Mouse (Mus musculus) hindbrain, postnatal 0 days (tissue): ENCODE data around the gene Gm26602. TPM values are rescaled to one million over a fixed set of nuclear protein-coding genes. Genes with fewer than 3 reads are reported as not detected.

Source experiments
- ATAC-seq: fragments of 200-750 bp; cut with Nextera tagmentation; 2 replicates; pipeline ENCODE4 v1.8.0; 2017; ENCODE audit warnings: mild to moderate bottlenecking, moderate TSS enrichment, moderate library complexity
- DNase-seq: peaks from one replicate; pipeline ENCODE4 v3.0.0-alpha.2; 2015; ENCODE audit warnings: low spot score
- H3K27ac ChIP-seq: fragments of 300-500 bp; sonication (generic); 2 replicates; pipeline ENCODE4 v1.5.1; 2014; ENCODE audit warnings: mild to moderate bottlenecking
- H3K27me3 ChIP-seq: fragments of 300-500 bp; sonication (generic); 2 replicates; pipeline ENCODE4 v1.6.1; 2014; ENCODE audit warnings: low read length, mixed read lengths; ENCODE audit not compliant: insufficient read depth
- H3K36me3 ChIP-seq: fragments of 300-500 bp; sonication (generic); 2 replicates; pipeline ENCODE4 v1.6.1; 2014; ENCODE audit warnings: low read length, mixed read lengths; ENCODE audit not compliant: insufficient read depth
- H3K4me1 ChIP-seq: fragments of 300-500 bp; sonication (generic); 2 replicates; pipeline ENCODE4 v1.6.1; 2014; ENCODE audit warnings: antibody characterized with exemption, low read length, mixed read lengths; ENCODE audit not compliant: insufficient read depth
- H3K4me2 ChIP-seq: fragments of 300-500 bp; sonication (generic); 2 replicates; pipeline ENCODE4 v1.6.1; 2014; ENCODE audit warnings: low read depth, mild to moderate bottlenecking, low read length, moderate library complexity, mixed read lengths
- H3K4me3 ChIP-seq: fragments of 300-500 bp; sonication (generic); 2 replicates; pipeline ENCODE4 v1.5.1; 2014; ENCODE audit warnings: low read length
- H3K9ac ChIP-seq: fragments of 300-500 bp; sonication (generic); replicated peaks from 2 replicates; pipeline ENCODE4 v1.6.1; 2014; ENCODE audit warnings: mild to moderate bottlenecking, low read length, moderate library complexity, mixed read lengths
- H3K9me3 ChIP-seq: fragments of 300-500 bp; sonication (generic); 2 replicates; pipeline ENCODE4 v1.6.1; 2016; ENCODE audit warnings: low read length, mixed read lengths
- CTCF ChIP-seq: IDR thresholded peaks from 2 replicates; pipeline ENCODE4 v1.5.1; 2016; ENCODE audit warnings: antibody characterized with exemption, control low read depth, low read depth
- WGBS: fragments of 180-500 bp; shearing (Covaris S2); extraction: QIAGEN DNeasy Blood & Tissue Kit; methylation state at CpG from one replicate; pipeline ENCODE4 v1.1.7; 2014; 5-methylcytosine and 5-hydroxymethylcytosine counted together
- polyA plus RNA-seq: library from polyadenylated mRNA; unstranded; fragments of >200 nt; fragmentation: Nextera tagmentation; extraction: Ambion mirVana; gene quantifications from 2 replicates; pipeline ENCODE4 v1.2.1, GENCODE M21; 2015
- total RNA-seq: library from RNA; depleted of rRNA; stranded (reverse); fragments of >200 nt; gene quantifications from 2 replicates; pipeline ENCODE4 v1.2.3, GENCODE M21; 2014

The Gm26602 gene
- total and polyA plus RNA-seq, 2 experiments from 2014 or later = 17.2 TPM; not detected in 1

DNA sequence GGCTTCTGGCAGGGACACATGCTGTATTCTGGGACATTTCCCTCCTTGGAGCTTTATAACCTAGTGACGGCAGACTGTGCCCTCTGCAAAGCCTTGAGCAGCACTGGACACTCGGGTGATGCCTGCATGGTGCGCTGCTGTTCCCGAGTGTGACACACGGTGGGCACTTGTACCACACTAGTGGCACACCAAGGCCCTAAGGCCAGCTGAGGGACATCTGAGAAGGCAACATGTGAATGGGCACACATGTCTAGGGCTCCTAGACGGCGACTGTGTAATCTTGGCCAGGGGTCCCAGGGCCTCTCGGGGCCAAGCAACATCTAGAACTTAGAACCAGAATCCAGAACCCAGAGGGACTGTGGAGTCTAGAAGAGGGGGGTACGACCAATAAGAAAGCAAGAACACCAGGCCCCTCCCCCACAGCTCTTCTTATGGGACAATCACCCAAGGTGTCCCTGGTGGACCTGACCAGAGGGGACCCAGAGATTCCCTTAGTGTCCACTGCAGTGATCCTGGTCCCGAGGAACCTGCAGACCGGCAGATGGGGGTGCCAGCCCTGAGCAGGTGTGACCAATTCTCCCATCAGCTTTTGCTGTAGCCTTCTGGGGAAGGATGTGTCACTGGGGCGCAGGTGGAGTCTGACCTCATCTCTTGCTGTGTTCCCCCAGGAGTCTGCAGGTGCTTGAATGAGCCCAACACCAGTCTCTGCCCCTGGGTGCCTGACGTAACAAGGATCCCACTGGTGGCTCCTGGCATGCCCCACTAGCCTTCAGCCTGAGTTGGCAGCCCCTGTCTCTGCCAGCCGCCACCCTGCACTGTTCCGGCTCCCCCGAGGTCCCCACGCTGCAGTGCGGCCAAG lies 19.5 kb downstream of the Gm26602 start:
- H3K4me2 ChIP-seq = no peak overlapping the region
- DNase-seq = no peak
- peak overlapping the region; percentile 20; the same call in 1 of the 2 replicates for H3K27ac ChIP-seq
- no peaks in the 10 kb centered on the region for H3K36me3 ChIP-seq
- peak; percentile 12; the same call in 1 of the 2 replicates for TF ChIP-seq CTCF
- H3K27me3 ChIP-seq = no peaks in the 10 kb centered on the region
- H3K4me1 ChIP-seq = 0 out of 2 replicates have a peak, but pooled peaks cover 9% of the 10 kb centered on the region
- 71% methylated on average over 18 of the region's 18 CpGs for WGBS
- H3K9ac ChIP-seq = no peak overlapping the region; the same call in 1 of the 2 replicates
- no peaks in the 10 kb centered on the region for H3K9me3 ChIP-seq
- ATAC-seq = no peak
- H3K4me3 ChIP-seq = no peak overlapping the region

GRCm38 (mm10) chr10:79930826-79931186 lies 20.1 kb downstream of the Gm26602 start:
- Histone ChIP-seq H3K27ac (0 out of 2 replicates have a peak overlapping the region, but pooled peaks have one; percentile 20), H3K36me3 (no peaks in the 10 kb centered on the region), H3K4me2 (no peak overlapping the region), H3K4me1 (0 out of 2 replicates have a peak, but pooled peaks cover 8% of the 10 kb centered on the region), H3K27me3 (no peaks in the 10 kb centered on the region), H3K9ac (no peak overlapping the region; the same call in 1 of the 2 replicates), H3K4me3 (no peak overlapping the region), H3K9me3 (no peaks in the 10 kb centered on the region)
- no peak for TF ChIP-seq CTCF
- 60% methylated on average over 16 of the region's 16 CpGs for WGBS
- DNase-seq (no peak), ATAC-seq (no peak)

GRCm38 (mm10) chr10:79931797-79932196 lies 21.1 kb downstream of the Gm26602 start:
- H3K9me3 ChIP-seq = no peaks in the 10 kb centered on the region
- ATAC-seq (no peak), DNase-seq (no peak)
- no peak overlapping the region for H3K4me3 ChIP-seq
- WGBS = 82% methylated on average over 9 of the region's 9 CpGs
- TF ChIP-seq CTCF = no peak
- no peak overlapping the region for H3K4me2 ChIP-seq
- H3K4me1 ChIP-seq = 0 out of 2 replicates have a peak, but pooled peaks cover 5% of the 10 kb centered on the region
- no peaks in the 10 kb centered on the region for H3K36me3 ChIP-seq
- H3K27ac ChIP-seq = no peak overlapping the region
- H3K27me3 ChIP-seq = no peaks in the 10 kb centered on the region
- H3K9ac ChIP-seq = no peak overlapping the region

DNA sequence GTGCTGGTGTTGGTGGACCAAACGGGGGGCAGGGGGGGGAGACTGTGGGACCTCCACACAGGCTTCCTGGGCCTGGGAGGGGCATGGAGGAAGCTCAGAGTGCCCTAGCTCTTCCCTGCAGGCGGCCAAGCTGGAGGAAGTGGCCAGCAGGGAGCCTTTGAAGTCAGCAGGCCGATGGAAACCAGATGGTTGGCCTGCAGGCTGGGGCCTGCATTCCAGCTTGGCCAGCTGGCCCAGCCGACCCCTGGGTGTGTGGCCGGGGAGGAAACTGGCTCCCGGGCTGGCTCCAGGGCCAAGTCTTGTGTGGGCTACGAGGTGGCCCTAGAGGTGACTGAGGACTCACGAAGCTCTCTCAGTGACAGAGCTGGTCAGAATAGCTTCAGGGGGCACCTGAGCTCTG lies 22.1 kb downstream of the Gm26602 start:
- no peak overlapping the region for H3K9ac ChIP-seq
- 21% methylated on average over 8 of the region's 8 CpGs for WGBS
- ATAC-seq (no peak), DNase-seq (peak; percentile 72)
- peaks cover 10% of the 10 kb centered on the region for H3K4me1 ChIP-seq
- TF ChIP-seq CTCF = no peak
- no peaks in the 10 kb centered on the region for H3K9me3 ChIP-seq
- H3K4me2 ChIP-seq = no peak overlapping the region
- no peaks in the 10 kb centered on the region for H3K36me3 ChIP-seq
- peak overlapping the region; percentile 55; the same call in 1 of the 2 replicates for H3K27ac ChIP-seq
- H3K27me3 ChIP-seq = no peaks in the 10 kb centered on the region
- no peak overlapping the region for H3K4me3 ChIP-seq

DNA sequence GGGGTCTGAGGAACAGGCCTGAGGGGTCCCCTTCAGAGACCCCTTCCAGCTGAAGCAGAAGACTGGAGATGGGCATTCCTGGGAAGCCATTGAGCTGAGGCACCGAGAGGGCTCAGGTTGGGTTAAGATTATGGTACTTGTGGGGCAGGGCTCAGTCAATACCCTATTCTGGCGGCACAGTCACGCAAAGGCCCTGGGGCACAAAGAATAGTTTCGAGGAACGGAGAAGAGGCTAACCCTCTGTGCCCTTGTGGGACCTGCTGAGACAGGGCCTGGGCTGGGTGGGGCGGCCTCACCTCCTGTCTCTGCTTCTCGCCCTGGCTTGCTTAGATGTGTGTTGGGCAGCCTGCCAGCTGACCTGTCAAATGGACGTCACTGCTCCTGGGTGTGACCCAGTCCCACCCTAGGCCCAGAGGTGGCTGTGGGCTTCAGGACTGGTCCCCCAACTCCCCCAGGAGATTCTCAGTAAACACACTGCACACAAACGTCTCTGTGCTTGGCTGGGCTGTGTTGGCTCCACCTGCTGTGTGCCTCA lies 22.6 kb downstream of the Gm26602 start:
- H3K27ac ChIP-seq = peak overlapping the region; percentile 55; the same call in 1 of the 2 replicates
- ATAC-seq (no peak), DNase-seq (no peak)
- TF ChIP-seq CTCF = no peak
- H3K4me3 ChIP-seq = no peak overlapping the region
- H3K4me2 ChIP-seq = no peak overlapping the region
- peaks cover 10% of the 10 kb centered on the region for H3K4me1 ChIP-seq
- no peaks in the 10 kb centered on the region for H3K36me3 ChIP-seq
- H3K9me3 ChIP-seq = no peaks in the 10 kb centered on the region
- no peaks in the 10 kb centered on the region for H3K27me3 ChIP-seq
- WGBS = 42% methylated on average over 9 of the region's 9 CpGs
- H3K9ac ChIP-seq = no peak overlapping the region

GRCm38 (mm10) chr10:79933861-79934260 lies 23.2 kb downstream of the Gm26602 start:
- Histone ChIP-seq H3K36me3 (no peaks in the 10 kb centered on the region), H3K27me3 (no peaks in the 10 kb centered on the region), H3K27ac (peak overlapping the region; percentile 48), H3K4me1 (peaks cover 10% of the 10 kb centered on the region), H3K9me3 (no peaks in the 10 kb centered on the region), H3K9ac (no peak overlapping the region), H3K4me2 (no peak overlapping the region), H3K4me3 (no peak overlapping the region)
- no peak for TF ChIP-seq CTCF
- 23% methylated on average over 6 of the region's 6 CpGs for WGBS
- ATAC-seq (no peak), DNase-seq (no peak)
